Mouse (Mus musculus) G1E (cell line): ENCODE measurements around the gene 2410137M14Rik. TPM values are rescaled to one million over a fixed set of nuclear protein-coding genes. Genes with fewer than 3 reads are reported as not detected.
"Not testable (repeated sequence)": the region's sequence is repeated elsewhere in the genome, so short reads cannot be mapped to it uniquely, and the experiment has no call there.

Experiments
- ATAC-seq: 2 replicates; pipeline ENCODE4 v1.8.0; 2016; ENCODE audit warnings: mild to moderate bottlenecking; ENCODE audit not compliant: insufficient number of reproducible peaks, poor library complexity, low FRiP score, severe bottlenecking; ENCODE audit errors: extremely low read depth
- DNase-seq: peaks from one replicate; pipeline ENCODE4 v3.0.0; 2012; ENCODE audit warnings: low spot score
- H3K27me3 ChIP-seq: 2 replicates; pipeline ENCODE4 v1.6.1; 2012; ENCODE audit warnings: mild to moderate bottlenecking, low read length, inconsistent platforms; ENCODE audit not compliant: insufficient read depth
- H3K36me3 ChIP-seq: replicated peaks from 2 replicates; pipeline ENCODE3; 2012; ENCODE audit warnings: mild to moderate bottlenecking, inconsistent platforms
- H3K4me1 ChIP-seq: 2 replicates; pipeline ENCODE4 v1.6.1; 2012; ENCODE audit warnings: low read depth, low read length, inconsistent platforms, mixed read lengths; ENCODE audit not compliant: insufficient read depth
- H3K4me3 ChIP-seq: 2 replicates; pipeline ENCODE4 v1.5.1; 2012; ENCODE audit warnings: low read depth, mild to moderate bottlenecking, inconsistent platforms, low read length, moderate library complexity, mixed read lengths
- H3K9me3 ChIP-seq: replicated peaks from 2 replicates; pipeline ENCODE4 v1.6.1; 2012; ENCODE audit warnings: inconsistent platforms
- CTCF ChIP-seq: IDR thresholded peaks from 2 replicates; pipeline ENCODE4 v1.5.1; 2012; ENCODE audit warnings: low read depth, low read length, inconsistent platforms, mixed read lengths
- GATA1 ChIP-seq: IDR thresholded peaks from 2 replicates; pipeline ENCODE4 v1.6.1; 2012; ENCODE audit warnings: borderline replicate concordance, low read length, inconsistent platforms, mixed read lengths
- GATA2 ChIP-seq: IDR thresholded peaks from 2 replicates; pipeline ENCODE4 v1.6.1; 2012; ENCODE audit warnings: low read depth, low read length, inconsistent platforms, borderline replicate concordance
- POLR2AphosphoS5 ChIP-seq: IDR thresholded peaks from 2 replicates; pipeline ENCODE4 v1.6.1; 2012; ENCODE audit warnings: low read depth, low read length, inconsistent platforms; ENCODE audit not compliant: insufficient replicate concordance
- TAL1 ChIP-seq: conservative IDR thresholded peaks from 2 replicates; pipeline ENCODE4 v1.6.1; 2012; ENCODE audit warnings: low read depth, low read length, inconsistent platforms, mixed read lengths
- polyA plus RNA-seq: library from polyadenylated mRNA; stranded (reverse); fragments of >175 nt; gene quantifications from 2 replicates; pipeline ENCODE4 v1.2.3, GENCODE M21; 2012
- total RNA-seq, 2 experiments: library from RNA; stranded (forward) in 1 of 2; stranded (reverse) in 1 of 2; fragments of 200-1000 nt in 1 of 2; fragments of >200 nt in 1 of 2; fragmentation: Nextera tagmentation in 1 of 2; gene quantifications; 2 replicates each; pipeline ENCODE4 v1.2.3; 2014 to 2017

Gene 2410137M14Rik
- total and polyA plus RNA-seq, 3 experiments = 0.16 TPM; not detected in 2

DNA sequence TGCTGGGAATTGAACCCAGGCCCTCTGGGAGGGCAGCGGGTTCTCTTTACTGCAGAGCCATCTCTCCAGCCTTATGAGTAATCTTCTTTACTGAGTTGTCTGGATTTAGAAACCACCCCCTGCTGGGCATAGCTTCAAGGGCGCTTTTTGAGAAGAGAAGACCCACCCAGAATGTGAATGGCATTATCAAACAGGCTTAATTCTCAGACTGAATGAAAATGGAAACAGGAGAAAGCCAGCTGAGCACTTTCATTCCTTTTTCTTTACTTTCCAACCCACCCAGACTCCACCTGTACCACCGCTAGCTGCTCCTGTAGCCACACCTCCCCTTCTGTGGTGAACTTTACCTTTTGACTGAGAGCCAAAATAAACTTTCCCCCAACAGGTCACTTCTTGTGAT, 14.4 kb upstream of the 2410137M14Rik start:
- ATAC-seq (no peak), DNase-seq (no peak)
- no peak for TF ChIP-seq POLR2AphosphoS5
- Histone ChIP-seq H3K27me3 (no peaks in the 10 kb centered on the region), H3K9me3 (no peaks in the 10 kb centered on the region), H3K4me3 (no peak overlapping the region), H3K36me3 (no peaks in the 10 kb centered on the region), H3K4me1 (no peaks in the 10 kb centered on the region; the same call in 1 of the 2 replicates)

DNA sequence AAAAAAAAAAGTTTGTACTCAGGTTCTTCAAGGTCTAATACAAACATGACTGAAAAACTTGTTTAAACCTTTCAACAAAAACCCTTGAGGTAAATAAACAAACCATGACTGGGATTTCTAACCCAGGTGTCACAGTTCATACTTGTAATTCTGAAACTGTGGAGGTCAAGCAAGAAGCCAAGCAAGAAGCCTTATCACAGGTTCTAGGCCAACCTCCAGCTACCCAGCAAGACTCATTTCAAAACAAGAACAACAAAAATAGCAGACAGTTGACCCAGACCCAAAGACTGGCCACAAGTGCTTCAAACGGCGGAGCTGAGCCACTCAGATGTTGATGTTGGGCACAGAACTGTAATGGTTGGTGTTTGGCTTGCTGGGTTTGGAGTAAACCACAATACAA, 13.5 kb upstream of the 2410137M14Rik start:
- Histone ChIP-seq H3K4me1 (no peaks in the 10 kb centered on the region; the same call in 1 of the 2 replicates), H3K9me3 (no peaks in the 10 kb centered on the region), H3K36me3 (no peaks in the 10 kb centered on the region), H3K4me3 (no peak overlapping the region), H3K27me3 (no peaks in the 10 kb centered on the region)
- no peak for TF ChIP-seq GATA2
- no peak for TF ChIP-seq POLR2AphosphoS5
- TF ChIP-seq TAL1 = no peak
- TF ChIP-seq CTCF = no peak
- TF ChIP-seq GATA1 = no peak
- no peak for DNase-seq
- no peak for ATAC-seq

DNA sequence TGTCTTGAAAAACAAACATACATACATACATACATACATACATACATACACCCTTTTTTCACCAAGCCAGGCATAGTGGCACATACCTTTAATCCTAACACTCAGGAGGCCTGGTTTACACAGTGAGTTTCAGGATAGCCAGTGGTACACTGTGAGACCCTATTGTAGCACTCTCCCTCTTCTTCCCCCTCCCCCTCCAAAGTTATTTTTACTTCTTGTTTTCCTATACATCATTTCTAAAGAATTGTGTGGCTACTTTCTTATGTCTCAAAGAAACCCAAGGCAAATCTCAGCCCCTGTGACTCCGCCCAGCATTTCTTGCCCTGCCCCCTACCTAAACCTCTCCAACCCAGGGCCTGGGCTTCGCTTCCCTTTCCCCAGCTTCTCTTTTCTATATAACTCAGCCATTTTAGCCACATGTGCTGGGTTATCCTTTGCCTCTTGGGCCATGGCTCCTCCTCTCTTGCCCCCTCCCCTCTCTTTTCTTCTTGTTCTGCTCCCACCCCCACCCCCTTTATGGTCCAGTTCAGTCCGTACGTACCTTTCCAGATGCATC, 12.8 kb upstream of the 2410137M14Rik start:
- Histone ChIP-seq H3K36me3 (no peaks in the 10 kb centered on the region), H3K4me3 (no peak overlapping the region), H3K27me3 (no peaks in the 10 kb centered on the region), H3K9me3 (no peaks in the 10 kb centered on the region), H3K4me1 (no peaks in the 10 kb centered on the region; the same call in 1 of the 2 replicates)
- no peak for TF ChIP-seq CTCF
- TF ChIP-seq TAL1 = no peak
- TF ChIP-seq GATA2 = no peak
- no peak for TF ChIP-seq GATA1
- no peak for TF ChIP-seq POLR2AphosphoS5
- ATAC-seq (no peak), DNase-seq (no peak)

DNA sequence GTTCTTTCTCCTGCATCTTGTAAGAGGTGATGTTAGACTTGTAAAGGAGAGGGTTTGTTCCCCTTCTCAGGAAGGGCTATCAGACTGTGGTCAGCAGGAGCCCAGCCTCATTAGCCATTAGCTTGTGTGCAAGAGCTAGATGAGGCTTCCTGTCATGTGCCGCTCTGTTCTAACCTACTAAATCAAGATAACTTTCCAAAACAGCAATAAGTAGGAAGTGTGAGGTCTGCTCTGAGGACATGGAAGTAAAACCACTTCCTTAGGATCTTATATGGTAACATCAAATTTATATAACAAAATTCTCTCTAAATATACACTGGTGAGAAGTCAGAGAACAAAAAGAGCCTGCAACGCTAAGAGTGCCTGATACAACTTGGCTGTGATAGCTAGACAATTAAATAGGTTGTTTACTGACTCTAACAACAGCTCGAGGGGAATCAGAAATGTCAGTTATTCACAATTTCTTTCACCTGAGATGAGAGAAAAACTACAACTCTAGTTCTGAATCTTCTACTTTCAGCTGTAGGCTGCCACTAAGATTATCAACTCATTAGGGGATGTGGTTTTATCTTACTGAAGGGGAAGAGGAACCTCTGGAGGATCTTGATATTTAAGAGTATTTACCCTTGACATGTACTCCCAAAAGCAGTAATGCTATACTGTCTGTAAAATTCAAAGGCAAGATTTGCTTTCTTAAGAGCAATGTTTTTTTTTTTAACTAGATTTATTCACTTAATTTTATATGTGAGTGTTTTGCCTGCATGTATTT, 11.5 kb upstream of the 2410137M14Rik start:
- peaks cover 4% of the 10 kb centered on the region; the same call in 1 of the 2 replicates for H3K27me3 ChIP-seq
- H3K4me3 ChIP-seq = no peak overlapping the region
- H3K36me3 ChIP-seq = no peaks in the 10 kb centered on the region
- no peak for TF ChIP-seq POLR2AphosphoS5
- no peak for TF ChIP-seq CTCF
- no peak for TF ChIP-seq GATA1
- TF ChIP-seq TAL1 = no peak
- no peak for TF ChIP-seq GATA2
- H3K9me3 ChIP-seq = no peaks in the 10 kb centered on the region
- ATAC-seq = peak; percentile 77
- no peaks in the 10 kb centered on the region; the same call in 1 of the 2 replicates for H3K4me1 ChIP-seq
- DNase-seq = no peak

DNA sequence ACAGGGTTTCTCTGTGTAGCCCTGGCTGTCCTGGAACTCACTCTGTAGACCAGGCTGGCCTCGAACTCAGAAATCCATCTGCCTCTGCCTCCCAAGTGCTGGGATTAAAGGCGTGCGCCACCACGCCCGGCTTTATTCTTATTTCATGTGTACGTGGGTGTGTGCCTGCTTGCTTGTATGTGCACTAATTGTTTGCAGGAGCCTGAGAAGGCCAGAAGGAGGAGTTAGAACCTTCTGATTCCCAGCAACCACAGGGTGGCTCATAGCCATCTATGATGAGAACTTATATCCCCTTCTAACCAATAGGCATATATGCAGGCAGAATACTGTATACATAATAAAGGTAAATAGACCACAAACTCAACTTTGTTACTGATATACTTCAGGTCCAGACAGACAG, 9.6 kb upstream of the 2410137M14Rik start:
- DNase-seq, H3K4me3 ChIP-seq, H3K4me1 ChIP-seq, H3K27me3 ChIP-seq, ATAC-seq, H3K9me3 ChIP-seq, H3K36me3 ChIP-seq: not testable (repeated sequence)

DNA sequence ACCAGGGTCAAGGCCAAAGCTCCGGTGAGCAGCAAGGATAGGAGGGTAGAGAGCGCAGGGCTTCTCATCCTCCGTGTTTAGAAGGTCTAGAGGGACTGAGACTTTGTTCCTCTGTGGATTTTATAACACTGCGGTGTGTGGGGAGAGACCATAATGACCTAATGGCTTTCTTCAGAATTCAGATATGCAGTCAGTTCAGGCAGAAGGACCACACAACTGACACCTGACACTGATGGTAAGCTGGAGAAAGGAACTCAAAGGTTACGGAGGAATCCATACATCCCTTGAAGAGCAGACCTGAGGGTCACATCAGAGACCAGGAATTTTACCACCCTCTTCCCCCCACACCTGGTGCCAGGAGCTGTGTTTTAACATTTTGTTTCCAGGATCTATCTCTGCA, 8.4 kb upstream of the 2410137M14Rik start, which contains the start of gene H2-M5:
H2-M5 (minus strand) TSS at position 101 of the 400 bp plus-strand sequence.
- Histone ChIP-seq H3K27me3 (peaks cover 7% of the 10 kb centered on the region), H3K4me3 (no peak within 1 kb of the TSS)

More for the DNA sequence above, 8.4 kb upstream of the 2410137M14Rik start, which contains the start of gene H2-M5:
- Histone ChIP-seq H3K4me1 (no peaks in the 10 kb centered on the region; the same call in 1 of the 2 replicates), H3K36me3 (no peaks in the 10 kb centered on the region), H3K9me3 (no peaks in the 10 kb centered on the region)
- ATAC-seq (no peak), DNase-seq (no peak)
- no peak for TF ChIP-seq TAL1
- TF ChIP-seq POLR2AphosphoS5 = no peak
- no peak for TF ChIP-seq CTCF
- TF ChIP-seq GATA2 = no peak
- TF ChIP-seq GATA1 = no peak
